Comparison of ENCODE assay signal across 8 mouse cellular contexts in the genomic region with DNA sequence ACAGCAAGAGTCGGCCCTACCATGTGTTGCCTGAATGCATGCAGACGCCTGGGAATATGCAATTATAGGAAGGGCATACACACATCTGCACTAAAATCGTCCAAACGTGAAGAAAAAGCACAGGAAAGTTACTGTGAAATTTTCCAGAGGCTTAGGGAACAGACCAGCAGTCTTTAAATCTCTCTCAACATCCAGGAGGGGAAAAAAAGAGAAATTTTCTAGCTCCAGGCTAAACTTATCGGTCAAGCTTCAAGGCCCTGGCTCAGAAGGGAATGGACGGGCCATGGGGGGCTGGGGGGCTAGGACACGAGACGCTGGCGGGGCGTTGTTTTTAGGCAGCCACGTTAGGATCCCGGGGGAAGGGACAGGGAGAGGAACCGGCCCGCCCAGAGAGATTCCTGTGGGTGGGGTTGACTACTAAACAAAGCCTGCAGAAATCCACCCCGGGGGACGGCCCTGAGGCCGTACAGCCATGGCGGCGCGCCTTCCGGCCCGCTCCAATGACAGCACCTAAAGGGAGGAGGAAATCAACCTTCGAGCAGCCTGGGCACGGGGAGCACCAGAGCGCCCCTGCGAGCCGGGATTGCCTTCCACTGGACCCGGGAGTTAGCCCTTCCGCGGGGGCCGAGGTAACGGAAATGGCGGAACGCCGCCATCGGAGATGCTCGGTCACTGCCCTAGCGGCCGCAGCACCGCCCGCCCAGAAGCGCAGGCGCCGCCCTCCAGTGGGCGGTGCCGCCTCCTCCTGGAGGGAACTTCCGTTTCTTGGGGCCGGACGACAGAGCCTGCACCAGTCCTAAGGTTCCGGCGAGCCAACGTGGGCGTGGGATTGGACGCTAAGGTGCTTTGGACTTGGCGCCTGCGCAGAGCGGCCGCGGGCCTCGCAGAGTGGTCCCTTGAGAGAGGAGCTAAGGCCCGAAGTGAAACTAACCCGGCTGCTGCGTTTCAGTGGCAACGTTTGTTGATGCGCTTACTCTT. TPM values are rescaled to one million over a fixed set of nuclear protein-coding genes. Genes with fewer than 3 reads are reported as not detected.
A peak's percentile ranks its signal among the peaks of the same experiment; 100 is the strongest.
DNase-seq lines count a peak whose midpoint lies in the region; ATAC-seq lines count a peak whose summit lies in the region.

No protein-coding gene starts in this region.

- DNase-seq in adipocyte (ENCODE audit: low spot score), result peak; percentile 97
- peak; percentile 95 for DNase-seq in embryo, embryonic 10 days (ENCODE audit: low spot score)
- peak; percentile 87 for DNase-seq in gastrocnemius, postnatal 10 days
- peak; percentile 88 to 96 for DNase-seq in left cerebral cortex, postnatal 10 days (ENCODE audit: extremely low spot score in 1 of 2, low spot score in 2 of 2)
- DNase-seq in right cerebral cortex, postnatal 25 days, result peak; percentile 89
- peak; percentile 89 to 92 for DNase-seq in urinary bladder, postnatal 4 days (ENCODE audit: low spot score in 2 of 2)

- peak; percentile 96 for ATAC-seq in inflammation-experienced regulatory T-cells, adult 6 months
- peak; percentile 95 for ATAC-seq in megakaryocyte-erythroid progenitor cell, adult 5-6 weeks (replicated peaks; ENCODE audit: low FRiP score, low TSS enrichment, poor library complexity, severe bottlenecking)

- intact Hi-C loops in left cerebral cortex, postnatal 10 days (cut with DNase I), result no loop called here

RNA-seq across cellular contexts. Expression of a gene that starts 8.3 kb away (rescaled TPM):
- total RNA-seq in gastrocnemius, postnatal 10 days (2021), result 1 to 10 TPM; 4.2 to 6.6 TPM
- 1 to 10 TPM; 6.7 to 8.6 (median 7.2) TPM for polyA plus RNA-seq in inflammation-experienced regulatory T-cells, adult 6 months (2017; shearing (Covaris generic))
- total RNA-seq in left cerebral cortex, postnatal 10 days (2021), result 1 to 10 TPM; 1.8 to 2.0 TPM
- total RNA-seq in megakaryocyte-erythroid progenitor cell, adult 5-6 weeks (2014; fragmentation: Nextera tagmentation), result 3.2 and 13.0 TPM in 2 replicates
- 10.3 and 18.0 TPM in 2 replicates for total RNA-seq in megakaryocyte-erythroid progenitor cell, adult 5-6 weeks (2017)

RNA-seq across cellular contexts. Expression of a gene that starts 30.4 kb away (rescaled TPM):
- 10 to 100 TPM; 20.2 to 20.4 TPM for total RNA-seq in gastrocnemius, postnatal 10 days (2021)
- polyA plus RNA-seq in inflammation-experienced regulatory T-cells, adult 6 months (2017; shearing (Covaris generic)), result 10 to 100 TPM; 33.7 to 36.9 (median 33.7) TPM
- 10 to 100 TPM; 36.6 to 39.2 TPM for total RNA-seq in left cerebral cortex, postnatal 10 days (2021)
- total RNA-seq in megakaryocyte-erythroid progenitor cell, adult 5-6 weeks (2014; fragmentation: Nextera tagmentation), result 25.8 and 29.6 TPM in 2 replicates
- total RNA-seq in megakaryocyte-erythroid progenitor cell, adult 5-6 weeks (2017), result 76.1 and 77.4 TPM in 2 replicates

Comparison
In these comparisons a context has a peak if more than half of its experiments do, and no peak if none do; other contexts are left out.
1. Peak in every context shown above with its lines: DNase-seq and ATAC-seq.